Mouse (Mus musculus) megakaryocyte, embryonic 14.5 days (primary cell): ENCODE results near the gene Dkk3.

Experiments used
- FLI1 ChIP-seq: IDR thresholded peaks from 2 replicates; pipeline ENCODE4 v1.6.1; 2012; ENCODE audit warnings: low read length, inconsistent platforms, mixed read lengths
- GATA1 ChIP-seq: IDR thresholded peaks from 3 replicates; pipeline ENCODE4 v1.6.1; 2012; ENCODE audit warnings: mixed read lengths, low read length, inconsistent platforms, borderline replicate concordance

GRCm38 (mm10) chr7:112194286-112194685 is 35.4 kb upstream of the Dkk3 start:
- TF ChIP-seq GATA1 (no peak), FLI1 (no peak)
